Mouse (Mus musculus): Measurements from ENCODE around the gene Aph1a.

DNA sequence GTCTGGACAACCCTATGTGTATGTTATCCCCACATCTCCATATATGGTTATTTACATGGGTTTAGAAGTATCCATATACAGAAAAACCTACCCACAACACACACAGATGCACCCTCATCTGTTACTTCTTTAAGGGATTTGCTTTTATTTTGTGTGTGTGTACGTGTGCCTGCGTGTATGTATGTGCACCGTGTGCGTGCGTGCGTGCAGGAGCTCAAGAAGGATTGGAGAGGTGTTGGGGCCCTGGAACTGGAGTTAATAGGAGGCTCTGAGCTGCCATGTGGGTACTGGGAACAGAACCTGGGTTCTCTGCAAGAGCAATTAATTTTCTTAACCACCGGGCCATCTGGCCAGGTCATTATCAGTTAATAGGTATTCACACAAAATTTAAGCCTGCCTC lies 21.7 kb upstream of the Aph1a start:
- TF ChIP-seq CTCF (IDR thresholded peaks at IDR 0.05; ENCODE audit: low read depth, low read length): no peak
- no peak for TF ChIP-seq POLR2A (IDR thresholded peaks at IDR 0.05; ENCODE audit: insufficient read depth, low read length)
